Mouse (Mus musculus) erythroblast, embryonic 14.5 days (primary cell): ENCODE data around the gene G6pc3. TPM values are rescaled to one million over a fixed set of nuclear protein-coding genes. Genes with fewer than 3 reads are reported as not detected.
A peak's percentile ranks its signal among the peaks of the same experiment; 100 is the strongest.

Experiments
- H3K27me3 ChIP-seq: 2 replicates; pipeline ENCODE4 v1.6.1; 2012; ENCODE audit warnings: inconsistent platforms; ENCODE audit not compliant: control insufficient read depth
- H3K36me3 ChIP-seq: 2 replicates; pipeline ENCODE4 v1.6.1; 2012; ENCODE audit warnings: mild to moderate bottlenecking, inconsistent platforms; ENCODE audit not compliant: control insufficient read depth
- H3K4me1 ChIP-seq: 2 replicates; pipeline ENCODE4 v1.6.1; 2012; ENCODE audit warnings: inconsistent platforms; ENCODE audit not compliant: control insufficient read depth
- H3K4me3 ChIP-seq: replicated peaks from 2 replicates; pipeline ENCODE3; 2012; ENCODE audit warnings: moderate library complexity, mild to moderate bottlenecking, inconsistent platforms
- H3K9me3 ChIP-seq: 2 replicates; pipeline ENCODE4 v1.6.1; 2012; ENCODE audit warnings: low read length, inconsistent platforms, mixed read lengths; ENCODE audit not compliant: control insufficient read depth
- GATA1 ChIP-seq: IDR thresholded peaks from 2 replicates; pipeline ENCODE4 v1.6.1; 2012; ENCODE audit warnings: low read length, inconsistent platforms, mixed read lengths
- TAL1 ChIP-seq: IDR thresholded peaks from 3 replicates; pipeline ENCODE4 v1.6.1; 2012; ENCODE audit warnings: low read length, inconsistent platforms, mixed read lengths
- polyA plus RNA-seq: library from polyadenylated mRNA; stranded (reverse); fragments of >175 nt; gene quantifications from 2 replicates; pipeline ENCODE4 v1.2.3, GENCODE M21; 2012

The G6pc3 gene
- polyA plus RNA-seq, 1 experiment = 0.50 TPM

DNA sequence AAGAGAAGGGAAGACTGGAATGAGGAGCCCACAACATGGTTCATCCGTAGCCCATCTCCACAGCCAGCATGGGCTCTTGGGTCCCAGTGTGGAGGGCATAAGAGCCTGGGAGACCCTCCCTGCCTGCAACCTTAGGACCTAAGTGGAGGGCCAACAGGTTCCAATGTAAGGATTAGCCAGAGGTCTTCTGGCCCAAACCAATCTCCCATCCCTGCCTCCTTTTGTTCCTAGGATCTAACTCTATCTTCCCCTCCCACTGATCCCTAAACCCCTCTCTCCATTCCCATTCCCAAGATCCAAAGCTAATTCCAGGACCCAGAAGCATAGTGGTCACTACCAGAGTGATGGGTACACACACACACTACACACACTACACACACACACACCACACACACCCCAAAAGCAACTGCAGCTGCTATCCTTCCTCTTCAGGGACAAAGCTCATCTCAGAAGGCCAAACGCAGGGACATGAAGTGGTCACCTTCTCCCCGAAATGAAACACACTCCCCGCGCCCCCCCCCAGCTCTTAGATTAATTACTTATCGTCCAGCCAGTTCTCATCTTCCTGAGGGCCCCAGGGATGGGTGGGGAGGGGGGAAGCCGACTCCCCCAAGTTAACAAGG, 39.3 kb downstream of the G6pc3 start:
- Histone ChIP-seq H3K27me3 (peaks cover 80% of the 10 kb centered on the region), H3K9me3 (no peaks in the 10 kb centered on the region), H3K4me3 (peak overlapping the region; percentile 81), H3K4me1 (peaks cover 46% of the 10 kb centered on the region), H3K36me3 (no peaks in the 10 kb centered on the region)
- TF ChIP-seq GATA1 (no peak), TAL1 (no peak)

- H3K4me1 ChIP-seq = peaks cover 39% of the 10 kb centered on the region
- peaks cover 76% of the 10 kb centered on the region for H3K27me3 ChIP-seq
- H3K9me3 ChIP-seq = no peaks in the 10 kb centered on the region
- TF ChIP-seq GATA1 (no peak), TAL1 (no peak)
- H3K36me3 ChIP-seq = no peaks in the 10 kb centered on the region
- H3K4me3 ChIP-seq = peak overlapping the region; percentile 81
Measured at GRCm38 (mm10) chr11:102229331-102229953, 40.0 kb downstream of the G6pc3 start.

DNA sequence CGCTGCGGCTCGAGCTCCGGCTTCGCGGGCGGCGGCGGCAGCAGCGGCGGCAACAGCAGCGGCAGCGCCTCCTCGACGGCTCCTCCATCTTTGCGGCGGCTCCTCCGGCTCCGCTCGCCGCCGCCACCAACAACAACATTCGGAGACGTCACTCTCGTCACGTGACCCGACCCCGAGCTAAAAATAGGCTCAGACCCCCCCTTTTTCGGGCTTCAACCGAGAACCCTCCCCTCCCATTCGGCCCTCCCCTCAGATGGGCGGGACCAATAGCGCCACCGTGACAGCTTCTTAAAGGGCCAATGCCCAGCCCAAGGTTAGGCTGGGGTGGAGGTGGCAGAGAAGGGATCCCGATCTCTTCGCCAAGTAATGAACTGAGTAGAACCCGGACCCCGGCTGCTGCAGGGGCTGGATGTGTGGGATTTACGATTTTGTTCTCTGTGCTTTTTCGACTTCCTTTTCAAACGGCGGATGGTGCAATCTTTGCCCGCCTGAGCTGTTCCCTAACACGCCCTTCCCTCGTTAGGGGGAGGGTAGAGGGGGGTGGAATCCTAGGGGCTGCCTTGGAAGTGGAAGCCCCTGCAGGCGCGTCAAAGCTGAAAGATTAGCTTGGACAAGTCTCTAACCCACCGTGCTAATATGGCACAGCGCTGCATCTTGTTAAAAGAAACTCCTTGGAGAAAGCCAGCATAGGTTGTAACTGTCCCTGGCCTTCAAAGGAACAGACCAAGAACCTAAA, 40.8 kb downstream of the G6pc3 start, which contains the start of gene Hdac5:
Gene Hdac5 (minus strand): TSS at position 161 of the 736 bp plus-strand sequence.
- H3K4me3 ChIP-seq = peak within 1 kb of the TSS; percentile 81

DNA sequence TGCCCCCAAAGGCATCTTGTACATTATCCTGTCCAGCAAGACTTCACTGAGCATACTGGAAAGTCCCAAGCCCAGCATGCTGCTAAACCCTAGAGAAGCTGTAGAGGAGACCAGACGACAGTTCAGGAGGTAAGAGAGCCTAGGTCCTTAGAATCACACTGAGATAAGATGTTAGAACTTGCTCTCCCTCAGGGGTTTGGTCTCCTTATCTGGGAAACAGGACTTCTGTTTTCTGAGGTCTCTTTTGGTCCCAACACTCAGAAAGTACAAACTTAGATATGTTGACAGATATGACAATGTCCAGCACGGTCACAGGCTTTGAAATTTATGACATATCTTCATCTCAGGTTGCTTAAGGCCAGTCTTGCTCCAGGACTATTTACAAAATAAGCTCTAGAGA, 46.6 kb downstream of the G6pc3 start:
- Histone ChIP-seq H3K27me3 (peaks cover 16% of the 10 kb centered on the region), H3K36me3 (no peaks in the 10 kb centered on the region), H3K4me1 (peaks cover under 1% of the 10 kb centered on the region; the same call in 1 of the 2 replicates), H3K4me3 (no peak overlapping the region), H3K9me3 (no peaks in the 10 kb centered on the region)
- TF ChIP-seq GATA1 (no peak), TAL1 (no peak)

More for the DNA sequence above, 40.8 kb downstream of the G6pc3 start, which contains the start of gene Hdac5:
- Histone ChIP-seq H3K27me3 (peaks cover 71% of the 10 kb centered on the region), H3K4me1 (peaks cover 31% of the 10 kb centered on the region), H3K9me3 (no peaks in the 10 kb centered on the region), H3K36me3 (no peaks in the 10 kb centered on the region)
- TF ChIP-seq GATA1 (no peak), TAL1 (no peak)

DNA sequence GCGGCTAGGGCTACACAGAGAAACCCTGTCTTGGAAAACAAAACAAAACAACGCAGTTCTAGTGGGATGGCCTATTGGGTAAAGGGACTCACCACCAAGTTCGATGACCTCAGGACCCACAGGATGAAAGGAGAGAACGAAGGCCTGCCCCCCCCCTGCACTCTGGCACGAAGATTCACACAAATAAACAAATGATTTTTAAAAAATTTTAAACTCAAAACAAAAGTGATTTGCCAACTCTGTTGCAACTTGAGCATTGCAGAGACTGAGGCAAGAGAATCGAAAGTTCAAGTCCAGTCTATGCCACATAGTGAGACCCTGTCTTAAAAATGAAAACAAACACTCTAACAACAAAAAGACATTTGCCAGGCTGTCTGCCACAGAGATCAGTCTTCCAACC, 51.2 kb downstream of the G6pc3 start:
- Histone ChIP-seq H3K9me3 (peaks cover 2% of the 10 kb centered on the region; the same call in 1 of the 2 replicates), H3K4me3 (no peak overlapping the region), H3K4me1 (peaks cover 7% of the 10 kb centered on the region), H3K36me3 (no peaks in the 10 kb centered on the region), H3K27me3 (peaks cover 14% of the 10 kb centered on the region)
- TF ChIP-seq TAL1 (no peak), GATA1 (no peak)

- no peaks in the 10 kb centered on the region for H3K36me3 ChIP-seq
- peaks cover 2% of the 10 kb centered on the region; the same call in 1 of the 2 replicates for H3K9me3 ChIP-seq
- peaks cover 7% of the 10 kb centered on the region for H3K4me1 ChIP-seq
- TF ChIP-seq TAL1 (no peak), GATA1 (no peak)
- H3K4me3 ChIP-seq = no peak overlapping the region
- peaks cover 20% of the 10 kb centered on the region for H3K27me3 ChIP-seq
Measured at GRCm38 (mm10) chr11:102241246-102241645, 51.8 kb downstream of the G6pc3 start.

DNA sequence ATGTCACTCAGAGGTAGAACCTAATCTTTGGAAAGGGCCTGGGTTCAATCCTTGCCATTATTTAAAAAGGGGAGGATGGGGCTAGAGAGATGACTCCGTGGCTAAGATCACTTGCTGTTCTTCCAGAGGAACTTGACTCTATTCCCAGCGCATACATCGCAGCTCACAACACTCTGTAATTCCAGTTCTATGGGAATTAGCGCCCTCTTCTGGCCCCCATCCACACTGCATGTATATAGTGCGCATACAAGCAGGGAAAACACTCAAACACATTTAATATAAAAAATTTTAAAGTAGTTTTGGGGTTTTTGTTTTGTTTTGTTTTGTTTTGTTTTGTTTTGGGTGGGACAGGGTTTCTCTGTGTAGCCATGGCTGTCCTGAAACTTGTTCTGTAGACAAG, 52.5 kb downstream of the G6pc3 start:
- H3K4me1 ChIP-seq = peaks cover 7% of the 10 kb centered on the region
- no peak overlapping the region for H3K4me3 ChIP-seq
- TF ChIP-seq GATA1 (no peak), TAL1 (no peak)
- peaks cover 2% of the 10 kb centered on the region; the same call in 1 of the 2 replicates for H3K9me3 ChIP-seq
- no peaks in the 10 kb centered on the region for H3K36me3 ChIP-seq
- H3K27me3 ChIP-seq = peaks cover 23% of the 10 kb centered on the region

Other genes with a start within 250 kb of the G6pc3 start
- gene Sost, start 222.6 kb upstream of the G6pc3 start, polyA plus RNA-seq = 0.02 TPM in 1 of 2 replicates, not detected in the other
- not detected in 2 replicates for gene Cfap97d1, start 205.3 kb upstream of the G6pc3 start, polyA plus RNA-seq
- gene Dusp3, start 202.6 kb upstream of the G6pc3 start, polyA plus RNA-seq = 0.02 and 0.03 TPM in 2 replicates
- gene Mpp3, start 161.2 kb upstream of the G6pc3 start, polyA plus RNA-seq = 0.05 TPM in 1 of 2 replicates, not detected in the other
- gene Cd300lg, start 148.1 kb upstream of the G6pc3 start, polyA plus RNA-seq = not detected in 2 replicates
- gene Mpp2, start 101.1 kb upstream of the G6pc3 start, polyA plus RNA-seq = 21.2 and 24.5 TPM in 2 replicates
- not detected in 2 replicates for gene Ppy, start 88.3 kb upstream of the G6pc3 start, polyA plus RNA-seq
- not detected in 2 replicates for gene Pyy, start 81.8 kb upstream of the G6pc3 start, polyA plus RNA-seq
- gene Nags, start 44.1 kb upstream of the G6pc3 start, polyA plus RNA-seq = 0.14 and 0.16 TPM in 2 replicates
- gene Tmem101, start 33.2 kb upstream of the G6pc3 start, polyA plus RNA-seq = 1.1 and 1.7 TPM in 2 replicates
- gene Lsm12, start 4.3 kb upstream of the G6pc3 start, polyA plus RNA-seq = 8.9 TPM in 2 replicates
- gene Hdac5, start 40.5 kb downstream of the G6pc3 start, polyA plus RNA-seq = 4.3 and 6.3 TPM in 2 replicates
- 0.50 and 1.6 TPM in 2 replicates for gene BC030867, start 59.3 kb downstream of the G6pc3 start, polyA plus RNA-seq
- gene Asb16, start 79.1 kb downstream of the G6pc3 start, polyA plus RNA-seq = 0.01 and 0.02 TPM in 2 replicates
- gene Tmub2, start 95.3 kb downstream of the G6pc3 start, polyA plus RNA-seq = 8.1 and 8.9 TPM in 2 replicates
- gene Atxn7l3, start 107.0 kb downstream of the G6pc3 start, polyA plus RNA-seq = 4.5 and 6.0 TPM in 2 replicates
- 10.3 and 12.3 TPM in 2 replicates for gene Ubtf, start 130.1 kb downstream of the G6pc3 start, polyA plus RNA-seq
- gene Slc4a1, start 176.6 kb downstream of the G6pc3 start, polyA plus RNA-seq = 575 and 672 TPM in 2 replicates
- 1.8 and 2.1 TPM in 2 replicates for gene Rundc3a, start 203.8 kb downstream of the G6pc3 start, polyA plus RNA-seq
- 579 and 725 TPM in 2 replicates for gene Slc25a39, start 218.3 kb downstream of the G6pc3 start, polyA plus RNA-seq
- 1.8 and 2.6 TPM in 2 replicates for gene Grn, start 240.7 kb downstream of the G6pc3 start, polyA plus RNA-seq